Mouse (Mus musculus) CD4-positive helper T cell, adult 2 months (primary cell): ENCODE measurements at regions not wholly inside any gene's neighbourhood (a gene's known extent, or its start where the extent isn't known, plus 50 kb on each side); places are given as distances from the start of the nearest gene placed in this dataset.

Experiments
- DNase-seq: peaks from one replicate; pipeline ENCODE4 v3.0.0-alpha.2; 2012; ENCODE audit warnings: low read depth, missing footprints, low spot score

GRCm38 (mm10) chr5:64605991-64606390, 197.2 kb upstream of the Klf3 start:
- no peak for DNase-seq

- DNase-seq: peak; percentile 49
Observed at GRCm38 (mm10) chr5:64609378-64610087, 193.7 kb upstream of the Klf3 start.

- no peak for DNase-seq
Observed at GRCm38 (mm10) chr5:64610146-64610545, 193.0 kb upstream of the Klf3 start.

- no peak for DNase-seq
Observed at GRCm38 (mm10) chr5:64610562-64611405, 192.4 kb upstream of the Klf3 start.

GRCm38 (mm10) chr5:64612017-64612416, 191.2 kb upstream of the Klf3 start:
- DNase-seq: no peak

GRCm38 (mm10) chr5:64613696-64614095, 189.5 kb upstream of the Klf3 start:
- DNase-seq: no peak

GRCm38 (mm10) chr5:64618126-64618525, 185.1 kb upstream of the Klf3 start:
- no peak for DNase-seq

- no peak for DNase-seq
Observed at GRCm38 (mm10) chr5:64619752-64620151, 183.4 kb upstream of the Klf3 start.

- no peak for DNase-seq
Observed at GRCm38 (mm10) chr5:64620726-64621125, 182.5 kb upstream of the Klf3 start.

- no peak for DNase-seq
Observed at GRCm38 (mm10) chr5:64621386-64621785, 181.8 kb upstream of the Klf3 start.

GRCm38 (mm10) chr5:64623653-64624052, 179.5 kb upstream of the Klf3 start:
- DNase-seq: no peak

- DNase-seq: no peak
Observed at GRCm38 (mm10) chr5:64624205-64624604, 179.0 kb upstream of the Klf3 start.

- peak; percentile 58 for DNase-seq
Observed at GRCm38 (mm10) chr5:64625421-64625820, 177.8 kb upstream of the Klf3 start.

- peak; percentile 51 for DNase-seq
Observed at GRCm38 (mm10) chr5:64625841-64626298, 177.3 kb upstream of the Klf3 start.

GRCm38 (mm10) chr5:64626351-64626750, 176.8 kb upstream of the Klf3 start:
- peak; percentile 41 for DNase-seq

GRCm38 (mm10) chr5:64630582-64630981, 172.6 kb upstream of the Klf3 start:
- DNase-seq: no peak

GRCm38 (mm10) chr5:64632171-64632570, 171.0 kb upstream of the Klf3 start:
- no peak for DNase-seq

GRCm38 (mm10) chr5:64634008-64634407, 169.2 kb upstream of the Klf3 start:
- no peak for DNase-seq

GRCm38 (mm10) chr5:64634721-64635120, 168.5 kb upstream of the Klf3 start:
- DNase-seq: no peak

- no peak for DNase-seq
Observed at GRCm38 (mm10) chr5:64636301-64636700, 166.9 kb upstream of the Klf3 start.

GRCm38 (mm10) chr5:64643584-64643983, 159.6 kb upstream of the Klf3 start:
- no peak for DNase-seq

- no peak for DNase-seq
Observed at GRCm38 (mm10) chr5:64647417-64648125, 155.6 kb upstream of the Klf3 start.
